Mouse (Mus musculus) gastrocnemius, postnatal 14 days (tissue): ENCODE data around the gene Sema7a. TPM values are rescaled to one million over a fixed set of nuclear protein-coding genes. Genes with fewer than 3 reads are reported as not detected.
A peak's percentile ranks its signal among the peaks of the same experiment; 100 is the strongest.

ENCODE experiments used
- DNase-seq: peaks from one replicate; pipeline ENCODE4 v3.0.0; 2021; ENCODE audit warnings: mixed read lengths
- intact Hi-C: fragments of 180-260 bp; cut with DNase I; formaldehyde crosslinking; loops from one replicate; pipeline ENCODE4 v1.15.1; 2025; ENCODE audit warnings: low total_unique reads
- total RNA-seq, 2 experiments: library from RNA; stranded (reverse); gene quantifications; 2 replicates each; pipeline ENCODE4 v1.2.3; 2021

The Sema7a gene
- total RNA-seq, 2 experiments from 2014 or later = 16.8 to 21.0 TPM

GRCm38 (mm10) chr9:57971413-57971812 is 31.5 kb downstream of the Sema7a start:
- intact Hi-C loops = no loop called here
- no peak for DNase-seq

DNA sequence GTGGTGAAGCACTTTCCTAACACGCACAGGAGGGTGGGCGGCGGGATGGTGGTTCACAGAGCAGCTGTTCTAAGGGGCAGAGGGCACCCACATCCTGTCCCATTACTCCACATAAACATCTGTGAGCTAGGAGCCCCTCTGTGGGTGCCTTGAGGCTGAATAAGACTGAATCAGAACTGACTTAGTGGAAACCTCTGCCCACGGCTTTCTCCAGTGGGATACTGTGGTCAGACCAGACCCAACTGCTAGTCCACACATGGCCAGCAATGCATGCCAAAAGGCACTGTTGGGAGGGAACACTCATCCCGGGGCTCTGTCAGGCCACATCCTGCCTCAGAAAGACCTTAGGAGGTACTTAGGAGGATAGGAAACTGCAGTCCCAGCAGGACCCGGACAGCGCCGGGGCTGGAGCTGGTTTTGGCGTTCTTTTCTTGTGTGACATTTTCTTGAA is 32.3 kb downstream of the Sema7a start:
- no peak for DNase-seq

GRCm38 (mm10) chr9:57972776-57973439 is 33.0 kb downstream of the Sema7a start:
- intact Hi-C loops = no loop called here
- DNase-seq = no peak

More for the DNA sequence above, 32.3 kb downstream of the Sema7a start:
- intact Hi-C loops = no loop called here

- DNase-seq = no peak
- intact Hi-C loops = no loop called here
Observed at GRCm38 (mm10) chr9:57973440-57974066, 33.6 kb downstream of the Sema7a start.

DNA sequence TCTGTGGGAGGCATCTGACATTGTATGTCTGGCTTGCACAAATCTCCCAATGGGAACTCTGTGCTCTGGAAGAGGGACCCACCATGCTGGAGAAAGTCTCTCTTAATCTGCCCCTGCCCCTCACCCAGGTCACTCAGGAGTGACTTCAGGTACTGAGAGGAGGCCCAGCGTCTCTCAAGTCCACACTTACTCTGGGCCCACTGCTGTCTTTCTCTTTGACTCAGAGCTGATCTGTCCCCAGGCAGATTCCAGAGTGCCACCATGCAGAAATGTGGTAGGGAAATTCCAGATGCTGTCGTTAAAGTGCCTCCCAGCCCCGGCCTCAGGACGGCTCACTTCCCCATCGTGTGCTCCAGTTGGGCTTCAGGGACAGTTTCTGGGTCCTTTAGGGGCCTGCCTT is 34.3 kb downstream of the Sema7a start:
- intact Hi-C loops = no loop called here
- no peak for DNase-seq

- no peak for DNase-seq
- intact Hi-C loops = no loop called here
Observed at GRCm38 (mm10) chr9:57975200-57975821, 35.4 kb downstream of the Sema7a start.

GRCm38 (mm10) chr9:57978025-57978424 is 38.1 kb downstream of the Sema7a start:
- intact Hi-C loops = no loop called here

GRCm38 (mm10) chr9:57978858-57979257 is 38.9 kb downstream of the Sema7a start:
- intact Hi-C loops = no loop called here
- DNase-seq = no peak

More at GRCm38 (mm10) chr9:57978025-57978424, 38.1 kb downstream of the Sema7a start:
- DNase-seq = no peak

DNA sequence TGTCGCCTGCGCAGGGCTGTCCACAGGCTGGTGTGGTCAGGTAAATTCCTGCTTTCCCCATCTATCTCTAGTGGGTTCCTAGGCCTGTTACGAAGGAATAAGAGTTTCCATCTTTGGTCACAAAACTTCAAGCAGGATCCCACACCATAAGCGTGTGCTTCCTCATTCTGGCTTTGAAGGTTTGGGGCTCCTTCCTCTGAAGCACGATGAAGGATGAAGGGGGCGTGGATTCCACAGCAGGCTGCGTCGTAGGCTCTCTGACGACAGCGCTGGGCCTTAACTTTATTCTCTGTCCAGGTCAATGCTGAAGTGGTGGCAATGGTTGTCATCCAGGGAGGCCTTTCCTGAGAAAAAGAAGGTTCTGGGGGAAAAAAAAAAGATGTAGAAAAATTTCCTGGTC is 40.7 kb downstream of the Sema7a start:
- DNase-seq = no peak
- intact Hi-C loops = no loop called here

GRCm38 (mm10) chr9:57985304-57985703 is 45.4 kb downstream of the Sema7a start:
- intact Hi-C loops = no loop called here
- DNase-seq = no peak

DNA sequence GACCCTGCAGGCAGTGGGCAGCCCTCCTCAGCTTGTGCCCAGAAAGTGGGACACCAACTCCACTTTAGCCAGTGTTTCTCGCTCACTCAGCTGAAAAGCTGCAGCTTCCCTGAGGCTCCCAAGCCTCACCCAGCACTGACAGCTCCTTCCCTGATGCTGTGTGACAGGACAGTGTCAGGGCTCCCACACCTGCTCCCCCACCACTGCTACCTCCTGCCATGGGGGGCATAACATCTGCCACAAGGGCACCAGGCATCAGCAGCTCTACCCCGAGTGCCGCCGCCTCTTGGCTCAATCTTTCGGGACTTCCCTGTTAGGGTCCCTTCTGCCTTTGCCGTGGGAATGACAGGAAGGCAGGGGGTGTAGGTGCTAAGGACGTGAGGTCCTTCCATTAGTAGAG is 46.4 kb downstream of the Sema7a start:
- intact Hi-C loops = no loop called here
- no peak for DNase-seq

DNA sequence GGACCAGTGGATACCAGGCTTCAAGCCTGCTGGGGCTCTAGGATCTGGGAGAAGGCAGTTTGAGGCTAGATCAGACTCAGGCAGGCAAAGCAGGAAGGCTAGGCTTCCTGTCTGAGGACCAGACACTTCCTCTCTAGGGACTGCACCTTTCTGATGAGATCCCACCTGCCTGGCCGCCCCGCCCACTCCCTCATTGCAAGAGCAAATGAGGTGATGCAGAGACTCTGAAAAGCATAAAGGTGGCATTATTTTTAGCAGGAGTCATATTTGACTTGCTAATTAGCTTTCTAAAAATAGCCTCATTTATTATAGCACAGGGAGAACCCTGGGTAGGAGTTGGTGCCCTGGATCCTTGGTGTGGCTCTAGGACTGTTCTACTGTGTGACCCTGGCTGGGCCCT is 48.2 kb downstream of the Sema7a start:
- intact Hi-C loops = no loop called here
- DNase-seq = no peak

DNA sequence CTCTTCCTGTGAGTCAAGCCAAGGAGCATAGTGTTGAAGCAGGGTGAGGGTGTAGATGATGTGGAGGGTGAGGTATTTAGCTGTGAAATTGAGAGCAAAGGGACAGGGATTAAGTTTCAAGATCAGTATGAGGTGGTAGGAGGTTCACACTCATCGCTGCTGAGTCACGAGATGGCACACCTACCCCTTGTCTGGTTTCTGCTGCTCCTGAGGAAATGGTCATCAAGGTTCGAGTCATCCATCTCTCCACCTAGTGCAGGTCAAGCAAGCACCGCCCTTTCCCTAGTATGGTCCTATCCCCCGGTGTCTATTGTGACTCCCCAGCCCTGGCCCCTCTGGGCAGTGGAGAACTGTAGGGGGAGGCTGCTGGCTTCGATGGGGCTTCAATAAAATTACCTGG is 49.4 kb downstream of the Sema7a start:
- DNase-seq = no peak
- intact Hi-C loops = no loop called here

GRCm38 (mm10) chr9:57990438-57991110 is 50.7 kb downstream of the Sema7a start:
- intact Hi-C loops = loop anchor here (2.0 to 10.0 kb wide), 2 partner anchors 48 to 216 kb away; no protein-coding TSS in a partner anchor

GRCm38 (mm10) chr9:57992060-57992459 is 52.1 kb downstream of the Sema7a start:
- intact Hi-C loops = loop anchor here (2.0 to 10.0 kb wide), 2 partner anchors 55 to 217 kb away; no protein-coding TSS in a partner anchor
- no peak for DNase-seq

More at GRCm38 (mm10) chr9:57990438-57991110, 50.7 kb downstream of the Sema7a start:
- peak; percentile 33 for DNase-seq

GRCm38 (mm10) chr9:57992781-57993591 is 53.1 kb downstream of the Sema7a start:
- intact Hi-C loops = loop anchor here (2.0 to 10.0 kb wide), 2 partner anchors 56 to 218 kb away; no protein-coding TSS in a partner anchor
- no peak for DNase-seq

DNA sequence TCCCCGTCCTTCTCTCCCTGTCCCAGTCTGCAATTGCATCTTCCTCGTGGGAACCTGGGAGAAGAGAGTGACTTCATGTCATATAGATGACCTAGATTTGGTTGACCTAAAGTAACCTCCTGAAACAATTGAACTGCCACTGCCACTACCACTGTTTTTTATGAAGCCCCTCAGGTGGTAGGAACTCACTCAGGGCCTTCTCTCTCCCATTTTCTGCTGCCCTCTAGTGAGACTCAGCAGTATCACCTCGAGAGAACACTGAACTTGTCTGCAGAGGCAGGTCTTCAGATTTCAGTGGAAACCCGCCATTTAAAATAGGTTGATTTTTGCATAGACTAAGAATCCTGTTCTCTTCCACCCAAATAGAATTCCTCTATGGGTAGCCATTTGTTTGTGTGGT is 55.4 kb downstream of the Sema7a start:
- intact Hi-C loops = loop anchor here (5.0 to 10.0 kb wide), 2 partner anchors 133 to 220 kb away; no protein-coding TSS in a partner anchor
- no peak for DNase-seq

GRCm38 (mm10) chr9:57997511-57998031 is 57.7 kb downstream of the Sema7a start:
- intact Hi-C loops = loop anchor here (2.0 to 10.0 kb wide), 3 partner anchors 63 to 223 kb away; no protein-coding TSS in a partner anchor
- DNase-seq = no peak
